Mouse (Mus musculus) bone marrow macrophage, adult 2 months (primary cell): ENCODE results near the gene Olfr1024. TPM values are rescaled to one million over a fixed set of nuclear protein-coding genes. Genes with fewer than 3 reads are reported as not detected.

ENCODE experiments used
- H3K27ac ChIP-seq: 2 replicates; pipeline ENCODE4 v1.5.1; 2012; ENCODE audit warnings: low read depth, low read length; ENCODE audit not compliant: insufficient read depth
- H3K4me1 ChIP-seq: 2 replicates; pipeline ENCODE4 v1.6.1; 2012; ENCODE audit warnings: low read length; ENCODE audit not compliant: control insufficient read depth, insufficient read depth
- H3K4me3 ChIP-seq: 2 replicates; pipeline ENCODE4 v1.5.1; 2012; ENCODE audit warnings: mild to moderate bottlenecking, low read length, moderate library complexity; ENCODE audit not compliant: insufficient read depth
- CTCF ChIP-seq: IDR thresholded peaks from 2 replicates; pipeline ENCODE4 v1.5.1; 2012; ENCODE audit warnings: low read depth, mild to moderate bottlenecking, low read length, moderate library complexity
- POLR2A ChIP-seq: IDR thresholded peaks from 2 replicates; pipeline ENCODE4 v1.6.1; 2012; ENCODE audit warnings: mild to moderate bottlenecking, low read depth, low read length, borderline replicate concordance
- polyA plus RNA-seq: library from polyadenylated mRNA; stranded (reverse); fragments of >200 nt; gene quantifications from 2 replicates; pipeline ENCODE4 v1.2.4, GENCODE M21; 2012; ENCODE audit not compliant: missing spikeins, insufficient read depth, insufficient read length

Olfr1024 gene
- polyA plus RNA-seq = not detected in 2 replicates

DNA sequence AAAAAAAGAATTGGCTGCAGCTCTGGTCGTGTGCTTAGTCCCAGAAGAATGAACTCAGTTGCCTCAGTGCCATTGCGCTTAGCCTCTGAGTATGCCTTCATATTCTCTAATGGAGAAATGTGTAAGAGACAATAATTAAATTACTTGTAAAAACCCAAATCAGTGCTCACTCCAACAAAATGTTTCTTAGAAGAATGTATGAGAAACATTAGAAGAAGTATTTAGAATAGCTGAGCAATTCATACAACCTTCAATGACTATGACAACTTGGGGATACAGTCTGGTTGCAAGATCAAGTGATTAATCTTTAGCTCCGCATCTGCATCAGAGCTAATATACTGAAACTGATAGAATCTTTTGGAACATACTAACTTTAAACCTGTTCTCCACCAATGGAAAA is at the start of gene Olfr1024:
Gene Olfr1024, minus strand, starts transcription at position 101 of the 400 bp plus-strand sequence.
- Histone ChIP-seq H3K4me3 (no peak within 1 kb of the TSS), H3K27ac (no peak within 1 kb of the TSS), H3K4me1 (no peaks in the 10 kb centered on the region)
- TF ChIP-seq POLR2A (no peak), CTCF (no peak)

DNA sequence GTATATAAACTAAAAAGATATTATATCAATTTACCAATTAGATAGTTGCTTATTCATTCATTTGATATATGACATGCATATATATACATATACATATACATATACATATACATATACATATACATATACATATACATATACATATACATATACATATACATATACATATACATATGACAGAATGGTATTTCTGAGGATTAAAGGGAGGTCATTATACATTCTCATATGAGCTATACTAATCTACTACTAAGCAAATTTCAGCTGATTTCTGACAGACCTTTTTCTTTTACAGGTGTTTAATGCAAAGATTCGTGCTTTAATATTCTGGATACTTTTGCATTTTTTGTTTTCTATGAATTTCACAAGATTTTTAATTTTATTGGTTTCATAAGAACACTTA is 45.3 kb upstream of the Olfr1024 start, which contains the start of gene Olfr1028:
Gene Olfr1028, plus strand, starts transcription at position 301 of the 400 bp plus-strand sequence.
- H3K4me1 ChIP-seq = no peaks in the 10 kb centered on the region
- H3K4me3 ChIP-seq = no peak within 1 kb of the TSS
- TF ChIP-seq POLR2A (no peak), CTCF (no peak)
- no peak within 1 kb of the TSS for H3K27ac ChIP-seq

DNA sequence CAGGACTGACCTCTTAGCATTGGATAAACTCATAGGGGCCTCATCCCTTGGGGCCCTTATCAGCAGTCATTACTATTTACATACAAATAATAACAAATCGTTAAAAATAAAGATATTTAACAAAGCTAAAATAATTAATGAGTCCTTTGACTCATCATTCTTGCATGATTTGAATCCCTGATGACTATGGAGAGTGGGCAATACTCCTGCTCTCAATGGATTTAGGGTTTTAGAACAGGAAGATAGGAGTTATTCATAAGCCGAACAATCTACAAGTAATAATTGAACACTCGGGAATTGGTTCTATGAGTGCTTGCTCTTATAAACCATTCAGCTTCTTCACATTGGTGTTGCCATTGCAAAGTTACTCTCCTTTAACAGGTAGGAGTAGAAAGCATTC is 16.4 kb upstream of the Olfr1024 start, which contains the start of gene Olfr1026:
Gene Olfr1026, plus strand, starts transcription at position 301 of the 400 bp plus-strand sequence.
- TF ChIP-seq CTCF = no peak
- TF ChIP-seq POLR2A = no peak
- no peak within 1 kb of the TSS for H3K27ac ChIP-seq
- H3K4me1 ChIP-seq = no peaks in the 10 kb centered on the region
- no peak within 1 kb of the TSS for H3K4me3 ChIP-seq

DNA sequence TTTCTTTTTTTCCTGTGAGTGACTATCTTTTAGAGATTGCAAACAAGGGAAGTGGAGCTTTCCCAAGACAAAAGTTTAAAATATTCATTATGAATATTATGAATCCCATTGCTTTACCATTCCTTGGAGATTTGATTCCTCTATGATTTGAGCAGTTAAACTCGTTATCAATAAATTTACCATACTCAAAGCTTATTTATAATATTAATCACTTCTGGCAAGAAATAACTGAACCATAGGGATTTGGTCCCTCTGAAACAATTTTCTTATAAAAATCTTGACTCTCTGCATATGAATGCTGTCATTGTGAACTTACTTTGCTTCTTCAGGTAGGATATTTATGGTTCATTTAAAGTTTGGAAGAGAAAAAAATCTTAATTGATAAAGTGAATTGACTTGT is 10.0 kb upstream of the Olfr1024 start, which contains the start of gene Olfr1025-ps1:
Gene Olfr1025-ps1, plus strand, starts transcription at position 301 of the 400 bp plus-strand sequence.
- Histone ChIP-seq H3K4me1 (no peaks in the 10 kb centered on the region), H3K27ac (no peak within 1 kb of the TSS), H3K4me3 (no peak within 1 kb of the TSS)
- TF ChIP-seq CTCF (no peak), POLR2A (no peak)

DNA sequence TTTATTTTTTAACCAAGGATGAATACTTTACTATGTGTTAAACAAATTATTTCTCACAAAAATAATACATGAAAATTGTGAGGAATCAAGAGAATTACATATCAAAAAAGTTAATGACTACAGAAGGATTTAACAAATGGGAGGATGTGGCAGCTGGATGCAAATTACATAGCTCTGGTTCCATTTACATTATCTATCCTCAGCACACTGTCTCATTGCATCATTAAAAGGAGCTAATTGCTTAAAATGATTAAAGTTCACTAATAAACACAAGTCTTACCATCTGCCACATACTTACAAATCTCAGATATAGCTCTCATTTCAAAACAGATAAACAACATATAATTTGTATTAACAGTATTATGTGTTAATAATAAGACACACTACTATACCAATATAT is 8.3 kb upstream of the Olfr1024 start:
- Histone ChIP-seq H3K27ac (no peak overlapping the region), H3K4me3 (no peak overlapping the region), H3K4me1 (no peaks in the 10 kb centered on the region)
- TF ChIP-seq POLR2A = no peak
- no peak for TF ChIP-seq CTCF

DNA sequence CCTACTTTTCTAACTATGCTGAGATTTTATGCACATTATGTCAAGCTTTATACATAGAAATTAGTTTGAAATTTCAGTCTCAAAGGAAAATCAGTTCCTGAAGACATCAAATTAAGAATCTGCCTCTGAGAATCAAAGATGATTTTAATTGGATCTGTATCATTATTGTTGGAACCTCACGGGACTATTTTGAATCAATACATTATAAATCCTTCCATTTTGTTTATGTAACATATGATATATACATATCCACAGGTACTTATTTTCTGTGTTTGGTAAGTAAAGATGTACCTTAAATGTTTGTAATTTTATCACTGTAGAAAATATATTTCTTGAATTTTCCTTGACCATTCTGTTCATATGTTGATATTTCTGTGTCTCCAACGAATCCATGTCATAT is 19.5 kb downstream of the Olfr1024 start, which contains the start of gene Olfr1023:
Gene Olfr1023, plus strand, starts transcription at position 301 of the 400 bp plus-strand sequence.
- TF ChIP-seq POLR2A = no peak
- no peak for TF ChIP-seq CTCF
- Histone ChIP-seq H3K27ac (no peak within 1 kb of the TSS), H3K4me3 (no peak within 1 kb of the TSS), H3K4me1 (no peaks in the 10 kb centered on the region)

DNA sequence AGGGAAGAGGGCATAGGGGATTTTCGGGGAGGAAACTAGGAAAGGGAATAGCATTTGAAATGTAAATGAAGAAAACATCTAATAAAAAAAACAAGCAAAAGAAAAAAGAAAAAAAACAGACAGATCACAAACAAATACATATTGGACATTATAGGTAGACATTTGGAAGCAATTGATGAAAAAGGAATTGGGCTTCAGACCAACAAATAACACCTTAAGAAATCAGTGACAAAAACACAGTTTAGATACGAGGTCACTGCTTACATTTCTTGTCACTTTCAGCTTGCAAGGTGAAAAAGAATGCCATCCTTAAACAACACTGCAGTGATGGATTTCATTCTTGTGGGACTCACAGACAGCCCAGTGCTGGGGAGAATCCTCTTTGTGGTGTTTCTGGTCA is 36.6 kb downstream of the Olfr1024 start, which contains the start of gene Olfr1022:
Gene Olfr1022, plus strand, starts transcription at position 301 of the 400 bp plus-strand sequence.
- Histone ChIP-seq H3K4me1 (no peaks in the 10 kb centered on the region), H3K4me3 (no peak within 1 kb of the TSS), H3K27ac (no peak within 1 kb of the TSS)
- TF ChIP-seq POLR2A (no peak), CTCF (no peak)

Other genes with a start within 250 kb of the Olfr1024 start
- gene Olfr154, start 240.6 kb downstream of the Olfr1024 start, polyA plus RNA-seq = not detected in 2 replicates
- not detected in 2 replicates for gene Olfr1006, start 226.3 kb downstream of the Olfr1024 start, polyA plus RNA-seq
- not detected in 2 replicates for gene Olfr1008, start 215.6 kb downstream of the Olfr1024 start, polyA plus RNA-seq
- gene Olfr1009, start 189.6 kb downstream of the Olfr1024 start, polyA plus RNA-seq = not detected in 2 replicates
- not detected in 2 replicates for gene Olfr1012, start 142.3 kb downstream of the Olfr1024 start, polyA plus RNA-seq
- gene Olfr1013, start 138.0 kb downstream of the Olfr1024 start, polyA plus RNA-seq = not detected in 2 replicates
- not detected in 2 replicates for gene Olfr1014, start 132.3 kb downstream of the Olfr1024 start, polyA plus RNA-seq
- not detected in 2 replicates for gene Olfr1015, start 123.0 kb downstream of the Olfr1024 start, polyA plus RNA-seq
- gene Olfr1016, start 102.5 kb downstream of the Olfr1024 start, polyA plus RNA-seq = not detected in 2 replicates
- gene Olfr1018, start 86.6 kb downstream of the Olfr1024 start, polyA plus RNA-seq = not detected in 2 replicates
- gene Olfr1019, start 59.6 kb downstream of the Olfr1024 start, polyA plus RNA-seq = not detected in 2 replicates
- gene Olfr1020, start 58.0 kb downstream of the Olfr1024 start, polyA plus RNA-seq = not detected in 2 replicates
- gene Olfr1022, start 36.5 kb downstream of the Olfr1024 start, polyA plus RNA-seq = not detected in 2 replicates
- gene Olfr1023, start 19.4 kb downstream of the Olfr1024 start, polyA plus RNA-seq = not detected in 2 replicates
- not detected in 2 replicates for gene Olfr1025-ps1, start 10.1 kb upstream of the Olfr1024 start, polyA plus RNA-seq
- not detected in 2 replicates for gene Olfr1026, start 16.5 kb upstream of the Olfr1024 start, polyA plus RNA-seq
- gene Olfr1028, start 45.4 kb upstream of the Olfr1024 start, polyA plus RNA-seq = not detected in 2 replicates
- not detected in 2 replicates for gene Olfr1029, start 68.8 kb upstream of the Olfr1024 start, polyA plus RNA-seq
- 0.24 TPM in 1 of 2 replicates, not detected in the other for gene Olfr1030, start 74.2 kb upstream of the Olfr1024 start, polyA plus RNA-seq
- not detected in 2 replicates for gene Olfr1031, start 85.3 kb upstream of the Olfr1024 start, polyA plus RNA-seq
- not detected in 2 replicates for gene Olfr1032, start 100.5 kb upstream of the Olfr1024 start, polyA plus RNA-seq
- not detected in 2 replicates for gene Olfr1033, start 115.6 kb upstream of the Olfr1024 start, polyA plus RNA-seq
- gene Olfr1034, start 140.8 kb upstream of the Olfr1024 start, polyA plus RNA-seq = not detected in 2 replicates
- not detected in 2 replicates for gene Olfr1036, start 168.9 kb upstream of the Olfr1024 start, polyA plus RNA-seq
- not detected in 2 replicates for gene Olfr1037, start 182.3 kb upstream of the Olfr1024 start, polyA plus RNA-seq
- not detected in 2 replicates for gene Olfr1039, start 230.9 kb upstream of the Olfr1024 start, polyA plus RNA-seq
- gene Olfr1040, start 241.7 kb upstream of the Olfr1024 start, polyA plus RNA-seq = not detected in 2 replicates